Mouse (Mus musculus): ENCODE results near the gene Ncf1. TPM values are rescaled to one million over a fixed set of nuclear protein-coding genes. Genes with fewer than 3 reads are reported as not detected.

Gene Ncf1
- 101 to 207 TPM (median 172 TPM) in 3 replicates for total RNA-seq (2017)

GRCm38 (mm10) chr5:134229391-134229790 is at the start of gene Ncf1:
Gene Ncf1 (minus strand): TSS chr5:134229625.
- ATAC-seq (replicated peaks; ENCODE audit: insufficient number of reproducible peaks, low FRiP score, low TSS enrichment, poor library complexity, severe bottlenecking), result peak; percentile 61

- ATAC-seq (replicated peaks; ENCODE audit: insufficient number of reproducible peaks, low FRiP score, low TSS enrichment, poor library complexity, severe bottlenecking), result no peak
These were observed 47.7 kb upstream of the Ncf1 start for GRCm38 (mm10) chr5:134277109-134277508.

- no peak for ATAC-seq (replicated peaks; ENCODE audit: insufficient number of reproducible peaks, low FRiP score, low TSS enrichment, poor library complexity, severe bottlenecking)
These were observed 46.1 kb upstream of the Ncf1 start for GRCm38 (mm10) chr5:134275556-134275955.

GRCm38 (mm10) chr5:134275021-134275420 is 45.6 kb upstream of the Ncf1 start:
- ATAC-seq (replicated peaks; ENCODE audit: insufficient number of reproducible peaks, low FRiP score, low TSS enrichment, poor library complexity, severe bottlenecking), result no peak

- no peak for ATAC-seq (replicated peaks; ENCODE audit: insufficient number of reproducible peaks, low FRiP score, low TSS enrichment, poor library complexity, severe bottlenecking)
These were observed 44.3 kb upstream of the Ncf1 start for GRCm38 (mm10) chr5:134273761-134274160.

- ATAC-seq (replicated peaks; ENCODE audit: insufficient number of reproducible peaks, low FRiP score, low TSS enrichment, poor library complexity, severe bottlenecking), result no peak
These were observed 43.3 kb upstream of the Ncf1 start for GRCm38 (mm10) chr5:134272761-134273160.

- no peak for ATAC-seq (replicated peaks; ENCODE audit: insufficient number of reproducible peaks, low FRiP score, low TSS enrichment, poor library complexity, severe bottlenecking)
These were observed 42.0 kb upstream of the Ncf1 start for GRCm38 (mm10) chr5:134271421-134271820.

GRCm38 (mm10) chr5:134270566-134270965 is 41.1 kb upstream of the Ncf1 start:
- ATAC-seq (replicated peaks; ENCODE audit: insufficient number of reproducible peaks, low FRiP score, low TSS enrichment, poor library complexity, severe bottlenecking), result no peak

GRCm38 (mm10) chr5:134269751-134270150 is 40.3 kb upstream of the Ncf1 start:
- 0 out of 2 replicates have a peak, but pooled peaks have one; percentile 51 for ATAC-seq (replicated peaks; ENCODE audit: insufficient number of reproducible peaks, low FRiP score, low TSS enrichment, poor library complexity, severe bottlenecking)

GRCm38 (mm10) chr5:134268751-134269150 is 39.3 kb upstream of the Ncf1 start:
- no peak for ATAC-seq (replicated peaks; ENCODE audit: insufficient number of reproducible peaks, low FRiP score, low TSS enrichment, poor library complexity, severe bottlenecking)

GRCm38 (mm10) chr5:134266404-134266803 is 37.0 kb upstream of the Ncf1 start:
- ATAC-seq (replicated peaks; ENCODE audit: insufficient number of reproducible peaks, low FRiP score, low TSS enrichment, poor library complexity, severe bottlenecking), result peak; percentile 46; the same call in 1 of the 2 replicates

GRCm38 (mm10) chr5:134265890-134266289 is 36.5 kb upstream of the Ncf1 start:
- no peak for ATAC-seq (replicated peaks; ENCODE audit: insufficient number of reproducible peaks, low FRiP score, low TSS enrichment, poor library complexity, severe bottlenecking)

- no peak for ATAC-seq (replicated peaks; ENCODE audit: insufficient number of reproducible peaks, low FRiP score, low TSS enrichment, poor library complexity, severe bottlenecking)
These were observed 30.7 kb upstream of the Ncf1 start for GRCm38 (mm10) chr5:134260001-134260636.

- ATAC-seq (replicated peaks; ENCODE audit: insufficient number of reproducible peaks, low FRiP score, low TSS enrichment, poor library complexity, severe bottlenecking), result no peak
These were observed 29.5 kb upstream of the Ncf1 start for GRCm38 (mm10) chr5:134258934-134259333.

- peak; percentile 62 for ATAC-seq (replicated peaks; ENCODE audit: insufficient number of reproducible peaks, low FRiP score, low TSS enrichment, poor library complexity, severe bottlenecking)
These were observed 29.0 kb upstream of the Ncf1 start for GRCm38 (mm10) chr5:134258395-134258794.

- no peak for ATAC-seq (replicated peaks; ENCODE audit: insufficient number of reproducible peaks, low FRiP score, low TSS enrichment, poor library complexity, severe bottlenecking)
These were observed 28.1 kb upstream of the Ncf1 start for GRCm38 (mm10) chr5:134257349-134258031.

GRCm38 (mm10) chr5:134255294-134255693 is 25.9 kb upstream of the Ncf1 start:
- no peak for ATAC-seq (replicated peaks; ENCODE audit: insufficient number of reproducible peaks, low FRiP score, low TSS enrichment, poor library complexity, severe bottlenecking)

GRCm38 (mm10) chr5:134253806-134254205 is 24.4 kb upstream of the Ncf1 start:
- ATAC-seq (replicated peaks; ENCODE audit: insufficient number of reproducible peaks, low FRiP score, low TSS enrichment, poor library complexity, severe bottlenecking), result no peak

- ATAC-seq (replicated peaks; ENCODE audit: insufficient number of reproducible peaks, low FRiP score, low TSS enrichment, poor library complexity, severe bottlenecking), result no peak
These were observed 21.7 kb upstream of the Ncf1 start for GRCm38 (mm10) chr5:134251083-134251482.

GRCm38 (mm10) chr5:134250601-134251000 is 21.2 kb upstream of the Ncf1 start:
- no peak for ATAC-seq (replicated peaks; ENCODE audit: insufficient number of reproducible peaks, low FRiP score, low TSS enrichment, poor library complexity, severe bottlenecking)

All from monocyte, adult 5-6 weeks (primary cell).